Mouse (Mus musculus) retina, adult 2 months (tissue): ENCODE results near the gene Ebf1.

Source experiments
- DNase-seq: peaks from one replicate; pipeline ENCODE4 v3.0.0-alpha.2; 2012; ENCODE audit warnings: low read depth, low spot score

Gene Ebf1

DNA sequence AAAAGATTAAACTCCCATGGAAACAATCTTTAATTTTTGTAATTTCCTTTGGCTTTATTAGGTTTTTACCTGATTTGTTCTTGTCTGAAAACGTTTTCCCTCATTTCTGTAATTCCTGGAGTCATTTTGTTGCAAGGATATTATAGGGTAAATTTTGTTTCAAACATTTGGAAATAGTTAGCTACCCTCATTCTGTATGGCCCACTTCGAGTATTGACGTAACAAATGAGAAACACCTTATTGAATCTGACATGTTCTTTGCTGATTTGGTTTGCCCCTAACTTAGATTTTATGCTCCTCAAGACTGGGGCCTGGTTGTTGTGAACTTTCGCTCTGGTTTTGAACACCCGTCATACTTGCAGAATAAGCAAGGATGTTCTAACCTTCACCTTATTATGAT, 120.9 kb downstream of the Ebf1 start:
- DNase-seq = no peak

DNA sequence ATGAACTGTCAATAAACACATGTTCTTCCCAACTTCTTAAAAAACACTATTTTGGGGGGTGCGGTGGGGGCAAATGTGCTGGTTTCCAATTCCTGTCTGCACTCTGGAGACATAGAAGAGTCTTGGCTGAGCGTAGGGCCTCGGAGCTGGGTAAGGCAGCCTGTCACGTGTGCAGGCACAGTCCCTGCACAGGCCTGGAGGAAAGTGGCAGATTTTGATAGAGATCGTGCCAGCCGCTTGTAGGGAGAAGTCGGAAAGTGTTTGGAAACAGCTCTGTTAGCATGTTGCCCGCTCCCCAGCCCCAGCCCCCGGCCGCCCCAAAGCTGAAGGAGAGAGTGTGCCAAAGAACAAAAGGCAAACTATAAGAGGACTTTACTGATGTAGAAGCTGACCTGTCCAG, 121.7 kb downstream of the Ebf1 start:
- no peak for DNase-seq

DNA sequence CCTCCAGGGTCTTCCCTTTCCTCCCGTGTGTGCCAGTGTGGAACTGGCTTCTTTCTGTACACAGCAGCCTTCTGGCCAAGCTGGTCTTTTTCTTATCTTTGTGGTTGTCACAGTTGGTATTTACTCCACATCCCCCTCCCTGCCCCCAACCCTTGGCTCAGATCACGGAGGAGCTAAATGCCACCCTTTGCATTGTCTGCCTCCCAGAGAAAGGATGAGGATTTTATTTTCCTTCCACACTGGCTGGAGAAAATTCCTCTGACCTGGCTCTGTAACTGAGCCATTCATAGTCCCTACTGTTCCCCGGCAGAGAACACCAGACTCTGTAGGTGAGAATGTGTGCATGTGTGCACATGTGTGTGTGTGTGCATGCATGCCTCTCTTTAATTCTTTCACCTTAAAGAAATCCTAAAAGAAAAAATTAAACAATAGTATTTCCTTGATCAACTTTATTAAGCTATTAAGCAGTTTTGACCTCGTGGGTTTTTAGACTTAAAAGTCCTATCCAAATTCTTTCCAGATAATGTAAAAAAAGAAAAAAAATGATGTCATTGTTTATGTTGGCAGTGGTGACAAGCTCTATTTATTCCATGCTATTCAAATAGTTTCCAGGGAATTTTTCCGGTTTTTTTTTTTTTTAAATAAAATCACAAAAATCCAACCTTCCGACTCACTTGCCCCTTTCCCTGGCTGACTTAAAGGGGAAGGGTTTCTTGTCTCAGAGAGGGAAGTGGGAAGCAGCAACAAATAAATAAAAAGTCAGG, 123.3 kb downstream of the Ebf1 start:
- DNase-seq = no peak

DNA sequence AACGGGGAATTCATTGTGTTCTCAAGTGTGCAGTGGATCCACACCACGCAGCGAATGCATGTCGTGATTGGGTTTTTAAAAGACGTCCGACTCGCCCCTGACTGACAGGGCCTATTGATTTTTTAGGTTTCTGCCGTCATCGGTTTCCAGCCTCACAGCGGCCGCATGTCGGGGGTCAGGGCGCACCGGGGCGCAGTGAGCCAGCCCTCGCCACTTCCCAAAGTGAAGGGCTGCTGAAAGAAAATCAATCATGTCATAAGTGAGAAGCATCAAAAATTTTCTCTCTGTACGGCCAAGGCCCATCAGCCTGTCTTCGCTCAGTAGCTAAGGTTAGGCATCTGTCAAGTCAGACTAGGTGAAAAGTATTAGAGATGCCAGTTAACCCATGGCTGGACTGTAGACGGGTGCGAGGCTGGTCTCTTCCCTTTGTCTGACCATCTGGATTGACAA, 124.0 kb downstream of the Ebf1 start:
- DNase-seq = no peak

DNA sequence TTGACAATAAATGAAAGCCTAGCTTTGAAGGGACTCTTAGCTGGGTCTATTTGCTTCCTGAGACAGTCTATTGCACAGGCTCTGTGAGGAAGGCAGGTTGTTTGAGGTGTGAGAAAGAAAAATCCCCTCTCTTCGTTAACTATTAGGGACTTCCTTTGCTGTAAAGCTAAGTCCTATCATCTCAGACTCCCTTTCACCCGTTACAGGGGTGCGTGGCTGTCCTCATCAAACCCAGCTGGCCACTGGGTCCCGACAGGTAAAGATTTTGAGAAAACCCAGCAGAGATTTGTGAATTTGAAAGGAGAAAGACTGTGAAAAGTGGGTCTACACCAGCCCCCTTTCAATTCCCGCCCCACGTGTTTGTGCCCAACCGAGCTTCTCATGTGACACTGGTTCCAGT, 127.3 kb downstream of the Ebf1 start:
- no peak for DNase-seq

DNA sequence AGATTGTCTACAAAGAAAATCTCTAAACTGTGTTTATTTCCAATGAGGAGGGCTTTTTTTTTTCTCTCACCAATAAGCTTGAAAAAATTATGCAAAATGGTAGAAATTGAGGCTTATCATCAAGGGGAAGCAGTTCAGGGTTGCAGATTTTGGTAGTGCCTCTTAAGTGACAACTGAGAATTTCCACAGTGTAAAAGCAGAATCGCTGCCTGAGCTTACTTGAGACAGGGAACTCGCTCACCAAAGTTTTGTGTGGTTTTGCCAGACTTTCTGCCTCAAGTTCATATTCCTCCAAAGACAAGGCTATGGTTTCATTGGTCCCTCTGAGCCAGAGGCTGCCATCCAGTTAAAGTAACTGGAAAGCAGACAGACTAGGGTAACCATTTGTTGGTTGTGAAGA, 128.8 kb downstream of the Ebf1 start:
- no peak for DNase-seq

DNA sequence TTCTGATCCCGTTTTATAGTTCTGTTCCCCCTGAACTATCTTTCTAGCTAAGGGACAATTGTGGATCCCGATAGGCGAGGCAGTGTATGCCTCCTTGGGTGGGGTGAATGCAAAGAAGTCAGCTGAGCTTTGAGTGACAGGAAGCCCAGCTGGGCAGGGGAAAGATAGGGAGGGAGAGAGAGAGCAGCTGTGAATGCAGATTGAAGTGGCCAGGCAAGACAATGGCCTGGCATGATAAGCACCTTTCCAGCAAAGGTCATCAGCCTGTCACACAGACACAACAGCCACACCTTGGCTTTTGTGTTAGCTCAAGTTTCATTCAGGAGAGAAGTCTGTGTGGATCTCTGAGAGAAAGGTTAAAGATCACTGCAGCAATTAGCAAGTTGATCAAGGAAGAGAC, 129.6 kb downstream of the Ebf1 start:
- no peak for DNase-seq

DNA sequence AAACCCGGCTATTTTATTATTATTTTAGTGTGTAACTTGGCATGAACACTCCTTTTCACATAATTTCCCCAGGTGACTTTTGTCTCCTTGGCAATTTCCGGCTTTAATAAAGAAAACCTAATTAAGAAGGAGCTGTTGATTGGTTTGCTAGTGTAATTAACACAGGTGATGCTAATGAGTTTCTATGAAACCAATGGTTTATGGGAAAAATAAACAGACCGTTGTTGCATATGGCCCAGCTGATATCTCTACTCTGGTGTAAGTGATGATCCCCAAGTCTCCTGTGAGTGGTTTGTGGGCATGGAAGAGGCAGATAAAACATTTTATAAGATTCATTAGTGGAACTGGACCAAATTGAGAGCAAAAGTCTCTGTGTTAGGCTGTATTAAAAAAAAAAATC, 132.2 kb downstream of the Ebf1 start:
- no peak for DNase-seq

DNA sequence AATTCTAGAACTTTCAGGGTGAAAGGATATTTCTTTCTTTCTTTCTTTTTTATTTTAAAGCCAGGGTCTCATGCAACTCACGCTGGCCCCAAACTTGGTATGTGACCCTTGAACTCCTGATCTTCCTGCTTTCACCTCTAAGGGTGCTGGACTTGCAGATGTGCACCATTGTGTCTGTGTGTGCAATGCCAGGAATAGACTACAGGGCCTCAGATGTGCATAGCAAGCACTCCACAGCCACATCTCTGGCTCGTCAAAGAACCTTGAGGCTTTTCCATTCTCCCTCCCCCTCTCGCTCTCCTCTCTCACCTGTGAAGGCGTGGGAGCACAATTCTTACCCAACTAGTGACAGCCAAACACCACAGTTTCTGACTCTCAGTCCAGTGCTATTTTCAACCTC, 137.2 kb downstream of the Ebf1 start:
- no peak for DNase-seq

DNA sequence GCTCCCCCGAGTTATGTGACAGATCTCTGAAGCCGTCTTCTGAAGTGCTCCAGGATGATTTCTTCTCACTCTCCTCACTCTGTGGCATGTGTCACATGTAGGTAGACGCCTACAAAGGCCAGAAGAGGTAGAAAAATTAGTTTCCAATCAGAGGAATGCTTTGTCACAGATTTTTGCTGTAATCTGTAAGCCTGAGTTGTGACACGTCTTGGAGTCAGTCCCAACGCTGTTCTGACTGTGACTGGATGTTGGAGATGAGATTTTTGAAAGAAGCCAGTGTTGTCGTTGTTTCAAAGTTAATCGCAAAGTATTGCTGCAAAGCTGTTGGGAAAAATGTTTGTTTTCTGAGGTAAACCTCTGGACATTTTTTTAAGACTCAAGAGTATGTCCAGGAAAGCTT, 139.2 kb downstream of the Ebf1 start:
- no peak for DNase-seq

DNA sequence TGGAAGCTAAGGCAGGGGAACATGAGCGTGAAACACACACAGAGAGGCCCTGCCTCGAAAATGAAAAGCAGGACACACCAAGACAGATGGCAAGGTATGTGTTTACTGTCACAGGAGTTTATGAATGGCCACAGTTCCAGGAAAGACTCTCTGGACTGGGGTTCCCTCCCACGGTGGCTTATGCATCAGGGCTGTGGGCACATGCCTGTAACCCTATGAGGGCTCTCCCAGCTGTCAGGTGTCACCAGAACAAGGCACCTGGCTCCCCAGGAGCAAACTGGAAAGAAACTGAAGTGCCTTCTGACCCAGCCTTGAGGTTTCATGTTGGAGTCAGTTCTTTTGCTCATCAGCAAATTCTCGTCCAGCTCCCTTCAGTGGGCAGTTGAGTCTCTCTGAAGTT, 141.7 kb downstream of the Ebf1 start:
- no peak for DNase-seq

DNA sequence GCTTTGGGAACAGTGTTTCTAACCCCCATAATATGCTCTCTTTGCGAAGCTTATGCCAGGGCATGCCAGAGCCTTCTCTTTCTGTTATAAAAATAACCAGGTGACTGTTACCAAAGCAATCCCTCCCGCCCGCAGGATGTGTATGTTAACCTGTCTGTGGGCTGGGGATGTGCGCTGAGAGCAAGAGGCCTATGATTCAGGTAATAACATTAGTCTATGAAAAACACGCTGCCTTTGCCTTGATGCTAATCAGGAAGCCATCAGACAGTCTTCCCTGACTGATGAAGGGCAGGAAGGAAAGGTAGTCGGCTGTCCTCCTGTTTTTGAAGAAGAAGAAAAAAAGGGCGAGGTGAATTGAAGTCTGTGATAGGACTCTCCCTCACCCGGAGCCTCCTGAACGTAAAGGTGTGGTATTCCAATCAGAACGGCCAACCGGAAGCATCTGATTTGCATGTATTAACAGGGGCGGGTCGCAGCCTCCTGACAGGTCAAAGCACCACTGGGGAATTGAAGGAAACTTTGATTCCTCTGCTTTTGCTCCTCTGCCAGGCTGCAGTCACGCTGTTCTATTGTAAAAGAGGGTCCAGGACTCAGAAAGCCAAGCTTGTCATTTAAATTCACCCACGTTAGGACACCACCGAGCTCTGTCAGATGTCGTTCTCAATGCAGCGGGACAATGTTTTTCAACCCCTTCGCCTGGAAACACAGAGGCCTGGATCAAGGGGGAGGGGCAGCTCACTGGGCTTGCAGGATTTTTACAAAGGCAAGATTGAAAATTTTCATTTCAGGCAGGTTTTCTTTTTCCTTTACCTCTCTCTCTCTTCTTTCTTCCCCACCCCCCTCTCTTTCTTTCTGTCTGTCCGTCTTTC, 144.2 kb downstream of the Ebf1 start:
- DNase-seq = no peak

DNA sequence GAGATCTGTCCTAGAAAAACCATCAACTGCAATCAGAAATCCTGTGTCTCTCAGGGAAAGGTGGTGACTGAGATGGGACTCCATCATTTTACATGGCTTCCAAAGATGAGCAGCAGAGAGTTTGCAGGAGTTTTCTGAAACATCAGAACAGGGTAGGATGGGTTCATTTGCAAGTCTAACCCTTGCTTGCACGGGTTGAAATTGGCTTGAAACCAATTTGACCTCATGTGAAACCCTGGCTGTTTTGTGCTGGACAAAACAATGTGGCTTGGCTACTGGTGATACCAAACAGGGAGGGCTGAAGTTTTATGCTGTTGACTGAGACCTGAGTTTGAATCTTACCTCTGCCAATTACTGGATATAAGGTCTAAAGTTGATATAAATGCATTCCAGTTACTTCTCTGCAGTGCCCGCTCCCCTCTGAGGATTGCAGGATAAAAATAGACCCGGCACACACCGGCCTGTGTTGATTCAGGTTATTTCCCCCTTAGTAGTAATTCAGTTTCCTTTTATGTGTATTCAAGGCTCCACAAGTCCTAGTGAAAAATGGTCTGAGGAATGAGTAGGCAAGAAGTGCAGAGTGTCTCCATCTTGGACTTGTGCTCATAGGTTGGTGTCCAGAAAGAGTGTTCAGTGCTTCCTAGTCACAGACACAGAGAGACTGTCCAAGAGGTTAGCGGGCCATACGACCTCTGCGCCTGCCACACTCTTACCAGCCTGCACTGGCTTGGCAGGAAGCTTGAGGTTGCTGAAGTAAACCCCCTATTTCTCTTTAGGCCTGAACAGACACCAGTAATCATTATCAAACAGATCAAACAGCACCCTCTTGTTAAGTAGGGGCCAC, 147.1 kb downstream of the Ebf1 start:
- no peak for DNase-seq

DNA sequence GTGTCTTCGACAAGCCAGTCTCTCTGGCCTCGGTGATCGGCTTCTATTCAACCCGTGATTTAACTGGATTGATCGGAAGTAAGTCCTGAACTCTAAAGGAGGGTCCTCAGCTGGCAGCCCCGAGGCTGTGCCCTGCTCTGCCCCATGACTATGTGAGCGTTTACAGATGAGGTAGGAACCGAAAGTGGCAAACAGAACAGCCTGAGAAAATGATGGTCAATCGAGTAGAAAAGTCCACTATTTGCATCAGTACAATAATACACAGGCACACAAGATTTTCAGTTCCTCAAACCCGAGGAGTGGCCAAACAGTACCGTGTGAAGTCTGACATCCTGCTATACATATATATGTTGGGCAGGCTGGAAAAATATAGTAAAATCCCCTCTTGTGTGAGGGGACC, 147.9 kb downstream of the Ebf1 start:
- DNase-seq = no peak

DNA sequence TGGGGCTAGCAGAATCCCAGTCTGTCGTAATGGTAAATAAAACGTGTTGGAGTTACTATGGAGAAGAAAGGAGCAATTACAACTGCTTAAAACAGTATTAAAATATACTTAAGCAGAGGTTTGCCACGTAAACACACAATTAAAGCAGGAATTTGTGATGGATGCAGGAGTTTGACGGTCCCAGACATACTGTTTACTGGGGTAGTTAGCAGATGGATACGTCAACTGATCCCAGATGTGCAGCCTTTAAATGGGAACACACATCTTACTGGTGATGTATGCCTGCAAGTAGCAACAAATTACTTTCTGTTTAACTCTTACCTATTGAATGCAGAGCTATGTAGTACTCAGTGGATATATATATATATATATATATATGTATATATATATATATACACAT, 149.1 kb downstream of the Ebf1 start:
- no peak for DNase-seq

DNA sequence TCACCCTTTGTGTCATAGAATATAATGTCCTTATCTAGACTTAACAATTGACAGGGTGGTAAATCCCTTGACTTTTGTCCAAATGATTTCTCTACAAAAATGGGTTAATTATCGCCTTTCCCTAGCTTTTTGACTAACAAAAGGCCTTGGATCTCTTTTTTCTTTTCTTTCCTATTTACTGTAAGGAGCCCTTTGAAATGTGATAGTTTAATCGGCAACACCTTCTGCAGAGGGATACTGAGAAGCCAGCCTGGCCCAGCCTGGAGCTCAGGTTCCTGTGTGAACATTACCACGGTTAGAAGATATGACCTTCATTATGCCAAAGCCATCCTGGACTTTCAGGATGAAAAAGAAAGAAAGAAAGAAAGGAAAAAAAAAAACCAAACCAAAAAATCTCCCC, 150.2 kb downstream of the Ebf1 start:
- DNase-seq = no peak

DNA sequence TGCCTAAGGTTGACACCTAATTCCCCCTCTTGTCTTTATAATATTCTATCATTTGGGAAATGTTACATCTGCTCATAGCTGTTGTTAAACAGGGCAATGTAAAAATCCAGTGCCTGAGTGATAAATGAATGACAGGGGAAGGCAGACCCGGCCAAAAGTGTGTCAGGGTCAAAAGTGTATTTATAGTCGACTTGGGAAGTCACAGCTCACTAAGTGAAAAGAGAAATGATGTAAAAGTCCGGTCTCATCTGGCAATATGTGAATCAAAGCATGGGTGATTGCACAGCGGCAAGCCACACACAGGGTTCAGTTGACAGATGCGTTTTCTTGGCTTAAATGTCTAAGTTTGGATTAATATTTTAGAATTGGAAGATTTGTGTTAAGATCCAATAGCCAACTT, 151.2 kb downstream of the Ebf1 start:
- DNase-seq = no peak

DNA sequence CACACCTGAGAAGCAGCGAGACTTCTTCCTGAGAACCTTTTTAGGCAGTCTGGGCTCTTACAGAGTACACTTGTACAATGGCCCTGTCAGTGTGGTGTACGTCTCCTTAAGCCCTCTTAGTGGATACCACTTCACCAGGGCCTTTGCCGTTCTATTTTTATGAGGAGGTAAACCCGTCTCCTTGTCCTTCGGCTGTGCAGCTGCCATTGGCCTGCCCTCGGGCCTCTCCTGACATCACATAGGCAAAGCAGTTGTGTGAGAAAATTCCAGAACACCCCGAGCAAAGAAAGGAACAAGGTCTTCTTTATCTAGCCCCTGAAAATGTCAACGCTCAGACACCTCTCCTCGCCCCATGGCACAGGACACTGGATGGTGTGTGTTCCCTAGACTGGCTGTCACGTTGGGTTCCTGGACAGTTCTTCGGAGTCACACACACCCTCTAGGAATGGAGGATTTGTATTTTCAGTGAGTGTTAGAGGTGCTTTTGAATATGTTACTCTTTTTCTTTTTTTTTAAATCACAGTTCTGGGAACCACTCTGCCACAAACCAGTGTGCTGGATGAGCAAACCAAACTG, 154.0 kb downstream of the Ebf1 start:
- no peak for DNase-seq

DNA sequence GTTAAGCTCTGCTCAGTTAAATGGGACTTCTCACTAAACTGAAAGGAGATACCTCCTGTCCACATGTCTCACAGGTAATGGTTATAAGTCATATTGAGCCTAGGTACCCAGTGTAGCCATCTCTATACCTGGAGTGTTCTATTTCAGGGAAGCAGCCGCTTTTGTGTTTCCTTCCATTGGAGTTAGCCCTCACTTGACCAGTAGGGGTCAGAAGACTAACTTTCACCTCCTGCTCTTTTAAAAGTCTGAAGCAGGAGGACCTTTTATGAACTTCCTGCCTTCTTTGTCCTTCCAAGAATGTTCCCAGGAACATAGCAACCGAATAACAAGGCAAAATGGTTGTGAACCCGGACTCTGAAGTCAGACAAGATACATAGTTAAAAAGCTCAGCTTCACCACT, 157.3 kb downstream of the Ebf1 start:
- DNase-seq = no peak

DNA sequence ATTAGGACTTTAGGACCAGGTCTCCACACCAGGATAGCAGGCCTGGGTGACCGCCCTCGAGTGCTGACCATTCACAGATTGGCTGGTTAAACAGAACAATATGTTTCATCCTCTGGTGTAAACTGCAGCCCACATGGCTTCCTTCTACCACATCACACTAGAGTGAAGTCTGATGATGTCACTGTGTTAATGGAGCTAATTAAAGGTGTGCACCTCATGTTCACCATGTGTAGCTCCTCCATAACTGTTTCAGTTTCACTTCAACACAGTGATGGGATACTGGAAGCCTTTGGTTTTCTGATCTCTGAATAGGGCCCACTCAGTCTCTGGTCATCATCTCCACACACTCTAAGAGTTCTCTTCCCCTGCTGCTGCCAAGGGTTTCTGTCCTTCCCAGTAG, 158.4 kb downstream of the Ebf1 start:
- DNase-seq = no peak

DNA sequence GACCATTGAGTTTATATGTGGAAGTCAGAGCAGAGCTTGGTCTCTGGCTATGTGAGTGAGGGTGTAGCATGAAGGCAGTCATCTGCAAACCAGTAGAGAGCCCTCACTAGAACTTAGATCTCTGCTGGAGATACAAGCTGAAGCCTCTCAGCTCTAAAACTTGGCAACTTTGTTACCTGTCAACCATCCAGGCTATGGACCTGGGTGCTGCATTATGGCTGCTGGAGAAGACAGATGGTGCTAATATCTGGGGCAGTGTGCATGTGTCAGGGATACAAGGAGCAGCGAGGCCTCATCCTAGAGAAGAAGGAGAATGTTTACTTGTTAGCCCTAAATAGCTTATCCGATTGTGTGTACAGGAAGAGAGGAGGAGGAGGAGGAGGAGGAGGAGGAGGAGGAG, 159.4 kb downstream of the Ebf1 start:
- no peak for DNase-seq
